Mouse (Mus musculus): ENCODE results near the gene Slc7a4.
"Not testable (repeated sequence)": the region's sequence is repeated elsewhere in the genome, so short reads cannot be mapped to it uniquely, and the experiment has no call there.

Gene Slc7a4

GRCm38 (mm10) chr16:17561751-17562208 lies 21.2 kb downstream of the Slc7a4 start, which contains the start of gene P2rx6:
TSS of gene P2rx6 (plus strand) at chr16:17561885.
- DNase-seq (ENCODE audit: low spot score in 2 of 2): no peak

GRCm38 (mm10) chr16:17561128-17561750 lies 21.8 kb downstream of the Slc7a4 start, which contains the start of gene Lrrc74b:
TSS of gene Lrrc74b (minus strand) at chr16:17561247.
- DNase-seq (ENCODE audit: low spot score in 2 of 2): no peak

- no peak for DNase-seq (ENCODE audit: low spot score in 2 of 2)
Observed at GRCm38 (mm10) chr16:17559396-17560027, 23.5 kb downstream of the Slc7a4 start.

DNA sequence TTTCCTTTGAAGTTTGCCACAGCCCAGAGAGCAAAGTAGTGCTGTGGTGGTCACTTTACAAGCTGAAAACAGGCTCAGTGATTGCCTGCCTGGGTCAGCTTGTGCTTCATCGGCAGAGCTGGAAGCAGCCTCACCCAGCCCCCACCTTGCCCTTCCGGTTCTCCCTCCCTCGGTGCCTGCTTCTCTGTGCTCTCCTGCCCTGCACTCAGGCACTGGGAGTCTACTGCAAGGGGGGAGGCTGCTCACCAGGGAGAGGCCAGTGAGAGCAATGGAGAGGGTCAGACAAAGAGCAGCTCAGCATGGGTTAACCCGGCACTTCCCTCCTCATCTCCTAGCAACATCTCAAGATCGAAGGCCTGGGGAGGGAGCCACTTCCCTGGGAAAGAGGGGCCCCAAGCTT lies 24.2 kb downstream of the Slc7a4 start:
- no peak for DNase-seq (ENCODE audit: low spot score in 2 of 2)

DNA sequence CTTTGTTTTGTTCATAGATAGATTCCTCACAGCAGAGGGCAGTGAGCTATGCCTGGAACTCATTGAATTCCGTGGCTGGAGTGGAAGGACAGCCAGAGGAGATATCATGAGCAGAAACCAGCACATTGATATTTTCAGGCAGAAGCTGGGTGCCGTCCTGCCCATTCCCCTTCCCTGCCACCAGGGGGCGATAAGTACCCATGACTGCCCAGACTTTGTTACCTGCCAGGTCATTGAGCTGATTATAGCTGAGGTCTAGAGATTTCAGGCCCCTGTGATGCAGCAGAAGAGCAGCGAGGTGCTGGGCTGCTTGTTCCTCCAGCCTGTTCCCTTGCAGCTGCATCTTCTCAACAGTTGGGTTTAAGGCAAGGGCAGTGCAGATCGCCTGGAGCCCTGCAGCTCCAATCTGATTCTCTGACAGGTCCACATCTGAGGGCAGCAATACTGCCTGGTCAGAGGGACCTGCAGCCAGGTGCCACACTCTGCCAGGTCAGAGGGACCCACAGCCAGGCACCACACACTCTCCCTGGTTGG lies 25.0 kb downstream of the Slc7a4 start:
- DNase-seq (ENCODE audit: low spot score in 2 of 2): peak in 1 of 2 experiments; percentile 66

- no peak for DNase-seq (ENCODE audit: low spot score in 2 of 2)
Observed at GRCm38 (mm10) chr16:17556907-17557306, 26.1 kb downstream of the Slc7a4 start.

- DNase-seq (ENCODE audit: low spot score in 2 of 2): no peak
Observed at GRCm38 (mm10) chr16:17556180-17556579, 26.8 kb downstream of the Slc7a4 start.

- DNase-seq (ENCODE audit: low spot score in 2 of 2): not testable (repeated sequence)
Observed at GRCm38 (mm10) chr16:17554702-17555101, 28.3 kb downstream of the Slc7a4 start.

GRCm38 (mm10) chr16:17553910-17554685 lies 28.9 kb downstream of the Slc7a4 start:
- DNase-seq (ENCODE audit: low spot score in 2 of 2): peak; percentile 68 to 70

- no peak for DNase-seq (ENCODE audit: low spot score in 2 of 2)
Observed at GRCm38 (mm10) chr16:17552837-17553236, 30.2 kb downstream of the Slc7a4 start.

GRCm38 (mm10) chr16:17542632-17543031 lies 40.4 kb downstream of the Slc7a4 start:
- no peak for DNase-seq (ENCODE audit: low spot score in 2 of 2)

DNA sequence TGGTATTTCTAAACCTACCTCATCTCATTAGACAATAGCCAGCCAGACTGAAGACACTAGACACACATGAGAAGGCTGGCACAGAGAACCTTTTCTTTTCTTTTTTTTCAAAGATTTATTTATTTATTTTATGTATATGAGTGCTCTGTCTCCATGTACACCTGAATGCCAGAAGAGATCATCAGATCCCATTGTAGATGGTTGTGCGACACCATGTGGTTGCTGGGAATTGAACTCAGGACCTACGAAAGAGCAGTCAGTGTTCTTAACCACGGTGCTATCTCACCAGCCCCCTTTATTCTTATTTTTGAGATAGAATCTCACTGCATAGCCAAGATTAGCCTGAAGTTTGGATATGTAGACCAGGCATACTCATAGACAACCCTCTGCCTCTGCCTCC lies 46.4 kb downstream of the Slc7a4 start:
- no peak for DNase-seq (ENCODE audit: low spot score in 2 of 2)

- no peak for DNase-seq (ENCODE audit: low spot score in 2 of 2)
Observed at GRCm38 (mm10) chr16:17532676-17533329, 50.2 kb downstream of the Slc7a4 start.

- DNase-seq (ENCODE audit: low spot score in 2 of 2): no peak
Observed at GRCm38 (mm10) chr16:17532271-17532670, 50.7 kb downstream of the Slc7a4 start.

GRCm38 (mm10) chr16:17530640-17531288 lies 52.2 kb downstream of the Slc7a4 start, which contains the start of gene Thap7:
TSS of gene Thap7 (minus strand) at chr16:17531136.
- peak; percentile 95 to 98 for DNase-seq (ENCODE audit: low spot score in 2 of 2)

GRCm38 (mm10) chr16:17529981-17530586 lies 52.9 kb downstream of the Slc7a4 start:
- DNase-seq (ENCODE audit: low spot score in 2 of 2): no peak

DNA sequence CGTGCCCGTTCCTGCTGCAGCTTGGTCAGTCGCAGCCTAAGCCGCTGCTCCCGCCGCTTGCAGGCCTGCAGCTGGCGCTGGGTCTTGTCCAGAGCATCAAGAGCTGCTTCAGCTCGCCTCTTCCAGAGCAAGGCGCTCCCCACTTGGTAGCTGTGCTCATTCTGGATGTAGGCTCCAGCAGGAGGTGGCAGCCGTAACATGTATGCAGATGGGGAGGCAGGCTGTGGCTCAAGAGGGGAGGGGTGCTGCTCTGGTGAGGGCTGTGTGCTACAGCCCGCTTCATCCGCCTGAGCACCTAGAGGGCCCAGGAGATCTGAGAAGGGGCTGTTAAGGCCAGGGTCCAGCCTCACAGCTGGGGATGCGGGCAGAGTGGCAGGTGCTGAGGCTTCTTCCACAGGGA lies 54.7 kb downstream of the Slc7a4 start:
- DNase-seq (ENCODE audit: low spot score in 2 of 2): no peak

GRCm38 (mm10) chr16:17527606-17528005 lies 55.4 kb downstream of the Slc7a4 start:
- no peak for DNase-seq (ENCODE audit: low spot score in 2 of 2)

GRCm38 (mm10) chr16:17526223-17526622 lies 56.8 kb downstream of the Slc7a4 start:
- DNase-seq (ENCODE audit: low spot score in 2 of 2): no peak

DNA sequence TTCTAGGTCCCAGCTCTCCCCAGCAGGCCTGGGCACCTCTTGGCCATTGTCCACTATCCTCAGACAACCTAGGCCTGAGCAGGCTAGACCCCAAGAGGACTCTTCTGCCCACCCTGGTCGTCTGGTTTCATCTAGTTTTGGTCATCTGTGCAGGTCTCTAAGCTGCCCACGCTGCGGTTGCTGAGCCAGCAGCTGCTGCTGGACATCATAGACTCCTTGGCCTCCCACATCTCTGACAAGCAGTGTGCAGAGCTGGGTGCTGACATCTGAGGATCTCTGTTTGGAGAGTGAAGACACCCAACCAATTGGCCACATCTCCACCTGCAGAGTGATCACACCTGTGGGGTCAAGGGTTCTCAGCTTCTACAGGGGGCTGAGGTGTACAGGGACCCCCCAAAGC lies 57.5 kb downstream of the Slc7a4 start:
- no peak for DNase-seq (ENCODE audit: low spot score in 2 of 2)

DNA sequence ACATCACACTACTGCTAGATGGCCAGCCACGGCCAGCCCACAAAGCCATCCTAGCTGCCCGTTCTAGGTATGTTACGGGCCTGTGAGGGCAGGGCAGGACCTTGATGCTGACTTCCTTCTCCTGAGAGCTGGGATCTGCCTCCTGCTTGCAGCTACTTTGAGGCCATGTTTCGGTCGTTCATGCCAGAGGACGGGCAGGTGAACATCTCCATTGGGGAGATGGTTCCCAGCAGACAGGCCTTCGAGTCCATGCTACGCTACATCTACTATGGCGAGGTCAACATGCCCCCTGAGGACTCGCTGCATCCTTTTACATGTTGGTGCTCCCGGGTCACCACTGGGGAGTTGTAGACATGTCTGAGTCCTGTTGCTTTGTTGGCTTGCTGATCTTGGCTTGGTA lies 58.9 kb downstream of the Slc7a4 start:
- DNase-seq (ENCODE audit: low spot score in 2 of 2): no peak
